Mouse (Mus musculus) adrenal gland, adult 18-20 months (tissue): Measurements from ENCODE around the gene Wap. TPM values are rescaled to one million over a fixed set of nuclear protein-coding genes. Genes with fewer than 3 reads are reported as not detected.

Source experiments
- DNase-seq, 2 experiments: peaks; one replicate each; pipeline ENCODE4 v3.0.0; 2021 to 2022; ENCODE audit warnings: low spot score in 2 of 2
- total RNA-seq, 2 experiments: library from RNA; stranded (reverse); gene quantifications; 1 replicate in 1 of 2; 2 replicates in 1 of 2; pipeline ENCODE4 v1.2.3; 2021

Wap gene
- total RNA-seq, 2 experiments from 2014 or later = not detected

- no peak for DNase-seq
Observed at GRCm38 (mm10) chr11:6598191-6598889, 40.1 kb downstream of the Wap start.

DNA sequence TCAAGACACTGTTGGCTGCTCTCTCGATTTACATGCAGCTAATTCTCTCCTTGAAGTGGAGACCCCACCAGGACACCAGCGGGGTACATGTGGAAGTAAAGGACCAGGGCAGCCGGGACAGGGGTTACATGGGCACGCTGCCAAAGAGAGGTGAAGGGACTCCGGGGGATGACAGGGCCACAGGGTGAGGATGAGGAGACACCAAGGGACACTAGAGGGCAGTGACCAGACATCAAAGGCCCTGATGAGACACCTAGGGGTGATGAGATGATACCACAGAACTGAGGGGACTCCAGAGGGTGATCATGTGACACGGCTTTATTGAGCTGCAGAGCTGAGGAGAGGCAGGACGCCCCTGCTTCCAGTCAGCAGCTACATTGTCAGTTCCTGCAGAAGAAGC, 40.9 kb downstream of the Wap start:
- no peak for DNase-seq

DNA sequence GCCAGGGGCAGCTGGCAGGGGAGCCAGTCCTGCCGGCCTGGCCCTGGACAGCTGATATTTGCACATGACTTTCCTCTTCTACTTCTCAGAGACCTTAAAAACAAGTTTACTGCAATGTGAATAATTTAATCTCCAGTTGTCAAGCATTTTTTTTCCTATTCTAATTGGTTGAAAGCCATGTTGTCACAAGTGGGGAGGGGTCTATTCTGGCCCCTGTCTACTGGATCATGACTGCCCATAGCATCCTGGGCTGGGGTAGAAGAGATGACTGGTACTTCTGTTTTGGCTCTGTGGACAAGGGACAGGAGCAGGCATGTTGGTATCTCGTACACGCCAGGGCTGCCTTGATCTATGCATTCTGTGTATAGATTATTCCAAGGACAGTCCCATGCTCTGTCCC, 41.8 kb downstream of the Wap start:
- DNase-seq = no peak

- no peak for DNase-seq
Observed at GRCm38 (mm10) chr11:6596205-6596604, 42.2 kb downstream of the Wap start.

GRCm38 (mm10) chr11:6595339-6595738, 43.1 kb downstream of the Wap start:
- DNase-seq = no peak

DNA sequence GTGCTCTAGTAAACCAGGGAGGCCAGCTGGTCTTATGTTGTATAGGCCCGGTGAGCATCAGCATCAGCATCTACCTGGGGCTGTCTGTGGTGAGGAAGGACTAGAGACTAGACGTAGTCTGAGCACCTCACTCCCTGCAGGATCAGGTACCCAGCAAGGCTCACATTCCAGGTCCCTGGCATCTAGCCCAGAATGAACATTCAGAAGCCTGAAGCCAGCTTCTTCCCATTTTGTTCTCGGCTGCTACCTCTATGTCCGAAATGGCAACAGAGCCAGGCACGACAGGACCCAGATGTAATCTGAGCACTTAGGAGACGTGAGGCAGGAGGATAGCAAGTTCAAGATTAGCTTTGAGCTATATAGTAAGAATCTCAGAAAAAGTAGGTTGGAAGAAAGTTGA, 43.6 kb downstream of the Wap start:
- DNase-seq = no peak

- no peak for DNase-seq
Observed at GRCm38 (mm10) chr11:6593406-6593805, 45.0 kb downstream of the Wap start.

GRCm38 (mm10) chr11:6590933-6591675, 47.3 kb downstream of the Wap start:
- no peak for DNase-seq

- DNase-seq = no peak
Observed at GRCm38 (mm10) chr11:6589838-6590237, 48.6 kb downstream of the Wap start.

DNA sequence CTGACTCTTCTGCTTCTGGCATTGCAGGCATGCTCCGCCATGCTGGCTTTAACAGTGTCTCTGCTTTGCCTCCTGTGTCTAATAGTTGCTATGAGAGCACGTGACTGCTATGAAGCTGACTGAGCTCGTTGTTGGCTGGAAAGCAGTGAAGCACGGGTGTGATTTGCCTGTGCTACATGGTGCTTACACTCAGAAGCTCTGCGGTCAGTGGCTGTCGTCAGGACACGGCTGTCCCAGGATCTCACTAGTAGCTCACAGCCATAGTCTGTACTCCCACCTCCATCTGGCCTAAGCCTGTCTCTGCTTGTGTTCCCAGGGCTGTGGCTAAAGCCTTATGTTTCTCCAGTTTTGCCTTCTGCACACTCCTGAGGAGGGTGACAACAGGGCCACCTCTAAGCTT, 50.1 kb downstream of the Wap start:
- DNase-seq = no peak

- DNase-seq = no peak
Observed at GRCm38 (mm10) chr11:6587249-6587940, 51.0 kb downstream of the Wap start.

- DNase-seq = no peak
Observed at GRCm38 (mm10) chr11:6586660-6587059, 51.8 kb downstream of the Wap start.

GRCm38 (mm10) chr11:6585748-6586147, 52.7 kb downstream of the Wap start:
- no peak for DNase-seq

Other genes starting within 250 kb of the Wap start
- 10 to 100 TPM; 48.8 to 51.2 TPM for gene Zmiz2, start 249.6 kb downstream of the Wap start, total RNA-seq
- gene Ppia, start 223.2 kb downstream of the Wap start, total RNA-seq = 1,000 to 10,000 TPM; 1,645 to 1,705 TPM
- 10 to 100 TPM; 46.1 to 49.3 TPM for gene H2afv, start 194.2 kb downstream of the Wap start, total RNA-seq
- 10 to 100 TPM; 61.3 to 65.6 TPM for gene Purb, start 162.7 kb downstream of the Wap start, total RNA-seq
- 1 to 10 TPM; 1.8 to 4.5 TPM for gene Myo1g, start 117.7 kb downstream of the Wap start, total RNA-seq
- gene Ccm2, start 91.8 kb downstream of the Wap start, total RNA-seq = 10 to 100 TPM; 41.7 to 60.2 TPM
- 1 to 10 TPM; 1.6 to 1.9 TPM for gene Nacad, start 32.6 kb downstream of the Wap start, total RNA-seq
- gene Tbrg4, start 12.6 kb downstream of the Wap start, total RNA-seq = 10 to 100 TPM; 67.7 to 77.0 TPM
- 10 to 100 TPM; 18.8 to 20.3 TPM for gene Ramp3, start 19.9 kb upstream of the Wap start, total RNA-seq
- not detected for gene Gm11983, start 199.0 kb upstream of the Wap start, total RNA-seq